Mouse (Mus musculus) ES-CJ7 (cell line): ENCODE data around the gene 1700012B09Rik.

Source experiments
- DNase-seq: peaks from one replicate; pipeline ENCODE4 v3.0.0; 2011; ENCODE audit warnings: low read depth, low spot score

The 1700012B09Rik gene

GRCm38 (mm10) chr9:14770803-14771471 lies at the start of gene 1700012B09Rik:
Gene 1700012B09Rik, minus strand, starts transcription at chr9:14771030.
- peak; percentile 20 for DNase-seq

DNA sequence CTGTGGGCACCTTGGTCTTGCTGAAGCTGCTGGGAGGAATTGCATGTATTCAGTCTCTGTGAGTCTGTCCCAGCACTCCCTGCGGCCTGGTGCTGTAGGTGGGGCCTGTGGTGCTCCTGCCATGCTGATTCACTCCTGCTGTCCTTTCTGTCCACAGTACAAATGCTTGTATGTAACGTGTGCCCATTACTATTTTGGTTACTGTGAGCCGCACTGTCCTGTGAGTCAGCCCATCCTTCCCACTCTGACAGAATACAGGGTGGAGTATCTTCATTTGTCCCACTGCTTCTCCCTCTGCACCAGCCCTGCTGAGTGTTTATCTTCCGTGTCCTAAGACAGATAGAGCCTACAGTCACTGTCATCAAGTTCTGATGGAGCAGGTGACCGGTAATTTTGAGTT lies 39.3 kb upstream of the 1700012B09Rik start:
- DNase-seq, result no peak

- DNase-seq, result no peak
These were observed 36.0 kb upstream of the 1700012B09Rik start for GRCm38 (mm10) chr9:14806786-14807185.

- DNase-seq, result no peak
These were observed 34.9 kb upstream of the 1700012B09Rik start for GRCm38 (mm10) chr9:14805714-14806113.

- DNase-seq, result no peak
These were observed 16.5 kb upstream of the 1700012B09Rik start for GRCm38 (mm10) chr9:14787356-14787755.

GRCm38 (mm10) chr9:14784039-14785002 lies 13.5 kb upstream of the 1700012B09Rik start, which contains the start of the genes Mre11a and Ankrd49:
Gene Mre11a, plus strand, starts transcription at chr9:14784654.
Gene Ankrd49, minus strand, starts transcription at chr9:14784856.
- peak; percentile 98 for DNase-seq

GRCm38 (mm10) chr9:14778341-14778740 lies 7.5 kb upstream of the 1700012B09Rik start:
- peak; percentile 39 for DNase-seq

DNA sequence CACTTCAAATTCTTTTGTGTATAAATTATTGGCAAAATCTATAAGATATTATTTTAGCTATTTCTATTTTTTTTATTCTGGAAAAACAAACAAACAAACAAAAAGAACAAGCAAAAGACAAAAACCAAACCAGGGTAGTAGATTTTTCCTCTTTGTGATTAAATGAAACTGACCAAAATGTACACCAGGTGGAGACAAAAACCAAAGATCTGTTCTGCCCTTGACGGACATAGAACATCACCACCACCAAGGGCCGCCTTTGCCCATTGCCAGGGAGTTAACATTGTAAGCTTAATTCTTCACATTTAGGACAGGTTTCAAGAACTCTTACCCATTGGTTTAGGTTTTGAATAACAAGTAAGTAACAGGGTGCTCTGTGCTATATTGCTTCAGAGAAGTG lies 3.0 kb upstream of the 1700012B09Rik start:
- DNase-seq, result peak; percentile 19

- no peak for DNase-seq
These were observed 1.2 kb upstream of the 1700012B09Rik start for GRCm38 (mm10) chr9:14772074-14772473.

- DNase-seq, result no peak
These were observed 1.0 kb downstream of the 1700012B09Rik start for GRCm38 (mm10) chr9:14769811-14770210.

- peak; percentile 44 for DNase-seq
These were observed 6.1 kb downstream of the 1700012B09Rik start for GRCm38 (mm10) chr9:14764765-14765164.

DNA sequence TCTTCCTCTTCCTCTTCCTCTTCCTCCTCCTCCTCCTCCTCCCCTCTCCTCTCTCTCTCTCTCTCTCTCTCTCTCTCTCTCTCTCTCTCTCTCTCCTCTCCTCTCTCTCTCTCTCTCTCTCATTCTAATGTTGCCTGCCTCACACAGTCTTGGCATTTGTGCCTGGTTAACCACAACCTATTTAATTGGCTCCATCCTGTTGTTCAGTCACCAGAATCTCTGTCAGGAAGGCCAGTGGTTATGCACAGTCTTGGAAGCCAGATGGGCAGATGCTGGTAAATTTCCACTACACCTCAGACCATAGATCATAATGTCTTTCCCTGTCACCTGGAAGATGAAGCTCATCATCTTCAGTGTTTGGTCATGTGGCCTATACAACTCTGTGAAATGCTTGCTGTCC lies 11.6 kb downstream of the 1700012B09Rik start:
- no peak for DNase-seq

- DNase-seq, result no peak
These were observed 12.2 kb downstream of the 1700012B09Rik start for GRCm38 (mm10) chr9:14758590-14758989.

- no peak for DNase-seq
These were observed 16.4 kb downstream of the 1700012B09Rik start for GRCm38 (mm10) chr9:14754469-14754868.

DNA sequence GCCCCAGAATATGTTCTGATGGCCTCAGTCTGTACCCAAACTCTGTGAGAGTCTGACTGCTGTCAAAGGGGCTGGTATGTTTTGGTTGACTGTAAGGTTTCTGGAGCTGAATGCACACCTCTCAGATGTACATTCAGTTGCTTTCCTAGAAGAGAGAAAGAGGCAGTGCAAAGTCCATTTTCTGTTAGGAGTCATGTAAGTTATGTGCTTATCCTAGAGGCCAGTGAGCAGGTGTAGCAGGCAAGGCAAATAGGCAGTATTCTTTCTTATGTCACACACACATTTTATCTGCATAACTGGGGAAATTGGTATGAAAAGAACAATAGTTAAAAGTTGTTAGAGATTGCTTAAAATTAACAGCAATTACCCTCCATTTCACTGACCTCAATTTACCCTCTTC lies 16.9 kb downstream of the 1700012B09Rik start:
- no peak for DNase-seq

DNA sequence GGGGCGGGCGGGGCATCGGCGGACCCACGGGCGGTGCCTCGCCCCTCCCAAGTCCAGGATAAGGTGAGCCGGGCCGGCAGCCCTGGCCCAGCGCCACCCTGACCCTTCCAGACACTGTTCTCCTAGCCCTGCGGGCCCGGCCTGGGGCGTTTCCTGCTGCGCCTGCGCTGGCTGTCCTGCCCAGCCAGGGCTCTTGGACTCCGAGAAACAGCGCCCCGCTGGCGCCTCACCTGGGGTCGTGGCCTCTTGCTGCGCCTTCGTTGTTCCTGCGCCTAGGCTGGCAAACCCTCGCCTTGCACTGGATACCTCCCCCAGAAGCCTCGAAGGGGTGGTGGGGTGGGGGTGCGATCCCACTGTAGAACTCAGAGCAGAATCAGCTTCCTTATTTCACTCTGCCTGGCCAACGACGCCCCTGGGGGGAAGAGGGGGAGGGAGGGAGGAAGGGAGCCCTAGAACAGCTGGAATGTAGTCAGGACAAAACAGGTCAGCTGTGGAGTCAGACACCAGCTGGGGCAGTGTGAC lies 18.8 kb downstream of the 1700012B09Rik start, which contains the start of gene Fut4:
Gene Fut4, minus strand, starts transcription at position 393 of the 522 bp plus-strand sequence.
- DNase-seq, result peak; percentile 15

DNA sequence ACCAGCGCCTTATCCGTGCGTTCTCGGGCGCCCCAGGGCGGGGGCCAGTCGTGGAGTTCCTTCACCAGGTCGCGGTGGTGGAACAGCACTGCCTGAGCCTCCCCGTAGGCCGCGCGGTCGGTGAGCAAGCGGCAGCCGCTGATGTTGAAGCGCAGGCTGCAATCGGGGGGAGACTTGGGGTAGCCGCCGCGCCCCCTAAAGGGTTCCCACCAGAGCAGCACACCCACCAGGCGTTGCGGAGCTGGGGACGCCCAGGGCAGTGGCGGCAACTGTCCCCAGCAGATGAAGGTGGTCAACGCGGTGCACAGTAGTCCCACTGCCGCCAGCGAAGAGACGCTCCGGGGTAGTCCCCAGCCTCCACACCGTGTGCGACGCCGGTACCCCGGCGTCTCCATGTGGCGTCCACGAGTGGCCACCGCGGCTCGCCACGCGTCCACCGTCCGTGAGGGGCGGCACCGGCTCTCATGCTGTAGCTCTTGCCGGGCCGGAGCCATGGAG lies 19.3 kb downstream of the 1700012B09Rik start:
- no peak for DNase-seq

DNA sequence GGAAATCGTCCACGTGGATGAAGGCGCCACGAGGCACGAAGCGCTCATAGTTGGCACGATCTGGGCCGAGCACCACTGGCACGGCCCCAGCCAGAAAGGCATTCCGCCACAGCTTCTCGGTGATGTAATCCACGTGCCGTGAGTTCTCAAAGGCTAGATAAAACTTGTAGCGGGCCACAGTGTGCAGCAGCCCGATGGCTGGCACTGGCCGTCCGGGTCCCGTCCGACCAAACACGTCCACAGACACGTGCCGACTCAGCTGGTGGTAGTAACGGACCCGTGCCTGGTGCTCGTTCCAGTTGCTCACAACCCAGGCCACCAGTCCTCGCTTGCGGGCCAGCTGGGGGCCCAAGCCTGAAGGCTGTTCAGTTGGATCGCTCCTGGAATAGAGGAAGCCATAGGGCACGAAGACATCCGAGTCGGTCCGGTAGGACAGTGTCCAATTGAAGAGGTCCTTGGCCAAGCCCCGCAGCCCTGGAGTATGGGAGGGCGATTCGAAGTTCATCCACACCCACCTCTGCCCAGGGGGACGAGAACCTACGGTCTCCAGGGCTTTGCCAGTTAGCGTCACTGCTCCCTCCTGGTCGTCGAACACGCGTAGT lies 19.8 kb downstream of the 1700012B09Rik start:
- DNase-seq, result no peak

DNA sequence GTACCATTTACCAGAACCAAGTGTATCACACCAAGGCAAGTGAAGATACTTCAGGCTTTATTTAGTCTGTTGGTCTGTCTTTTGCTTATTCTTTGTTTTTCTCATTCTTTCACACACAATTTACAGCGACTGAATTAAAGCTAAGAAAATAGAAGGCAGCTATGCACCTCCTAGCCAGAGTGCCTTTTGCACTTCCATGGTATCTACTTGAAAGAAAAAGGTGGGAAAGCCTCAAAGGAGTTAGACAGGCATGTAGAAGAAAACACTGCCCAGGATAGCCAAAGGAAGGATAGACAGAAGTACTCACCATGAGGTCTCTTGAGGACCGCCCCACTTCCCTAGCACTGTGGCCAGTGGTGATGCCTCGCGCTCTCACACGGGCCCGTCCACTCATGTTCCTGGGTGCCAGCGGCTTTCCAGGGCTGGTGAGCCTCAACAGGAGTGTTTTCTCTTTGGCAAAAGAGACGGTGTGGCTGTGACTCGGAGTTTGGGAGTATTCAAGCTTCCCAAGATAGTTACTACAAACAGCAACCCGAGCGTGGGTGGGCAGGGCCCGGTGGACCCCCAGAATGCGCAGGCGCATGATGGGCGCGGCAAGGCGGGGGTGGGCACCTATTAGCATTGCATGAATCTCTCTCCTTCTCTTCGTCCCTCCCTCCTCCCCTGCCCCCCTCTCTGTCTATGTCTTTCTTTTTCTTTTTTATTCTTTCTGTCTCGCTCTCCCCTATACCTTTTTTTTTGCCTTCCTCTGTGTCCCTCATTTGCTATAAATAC lies 30.5 kb downstream of the 1700012B09Rik start, which contains the start of gene Piwil4:
Gene Piwil4, minus strand, starts transcription at position 583 of the 774 bp plus-strand sequence.
- no peak for DNase-seq

GRCm38 (mm10) chr9:14739498-14740150 lies 31.2 kb downstream of the 1700012B09Rik start:
- DNase-seq, result no peak
